In genomic region chr17:30590417-30591198, GRCm38 (mm10) we compare ENCODE assay signal across 8 mouse cellular contexts. TPM values are rescaled to one million over a fixed set of nuclear protein-coding genes. Genes with fewer than 3 reads are reported as not detected.
A peak's percentile ranks its signal among the peaks of the same experiment; 100 is the strongest.
DNase-seq lines count a peak whose midpoint lies in the region; ATAC-seq and TF ChIP-seq lines count a peak whose summit lies in the region.

No protein-coding gene starts in this region.

- no peak overlapping the region for H3K4me2 ChIP-seq in kidney, postnatal 0 days (ENCODE audit: low read length)
- H3K4me2 ChIP-seq in lung, postnatal 0 days (replicated peaks; ENCODE audit: low read depth, low read length), result no peak overlapping the region

- peaks cover 23% of the 10 kb centered on the region for H3K36me3 ChIP-seq in kidney, postnatal 0 days (ENCODE audit: insufficient read depth, low read length)
- H3K36me3 ChIP-seq in lung, postnatal 0 days (ENCODE audit: insufficient read depth, low read length), result peaks cover 17% of the 10 kb centered on the region; the same call in 1 of the 2 replicates

- peak; percentile 65 to 89 for DNase-seq in adrenal gland, adult (ENCODE audit: inconsistent age in 2 of 2, low spot score in 1 of 2)
- no peak for DNase-seq in adrenal gland, adult 8-10 months
- DNase-seq in ES-CJ7 (ENCODE audit: low read depth, low spot score), result peak; percentile 92
- DNase-seq in cerebellum, adult 9-10 months, result peak; percentile 78
- DNase-seq in gastrocnemius, postnatal 14 days, result peak; percentile 43
- peak; percentile 87 for DNase-seq in kidney, postnatal 0 days (ENCODE audit: low spot score)
- peak; percentile 80 for DNase-seq in lung, postnatal 0 days (ENCODE audit: low spot score)
- peak; percentile 90 for DNase-seq in retina, embryonic 14.5 days (ENCODE audit: low spot score)

- H3K4me1 ChIP-seq in kidney, postnatal 0 days (replicated peaks; ENCODE audit: insufficient read depth, low read length), result no peaks in the 10 kb centered on the region
- H3K4me1 ChIP-seq in lung, postnatal 0 days (ENCODE audit: insufficient read depth, low read depth, low read length), result no peaks in the 10 kb centered on the region

- peak; percentile 76 for ATAC-seq in kidney, postnatal 0 days (replicated peaks; ENCODE audit: low FRiP score, low read depth)
- ATAC-seq in lung, postnatal 0 days, result peak; percentile 61

- no peak overlapping the region for H3K27ac ChIP-seq in kidney, postnatal 0 days
- no peak overlapping the region for H3K27ac ChIP-seq in lung, postnatal 0 days (ENCODE audit: low read length)

- no peak overlapping the region for H3K9ac ChIP-seq in kidney, postnatal 0 days (ENCODE audit: low read depth, low read length)
- H3K9ac ChIP-seq in lung, postnatal 0 days (replicated peaks; ENCODE audit: low read depth), result no peak overlapping the region

- intact Hi-C loops in gastrocnemius, postnatal 14 days (cut with DNase I; ENCODE audit: low total_unique reads), result loop anchor here (5.0 kb wide), 1 partner anchor 33 kb away; no protein-coding TSS in a partner anchor

- TF ChIP-seq CTCF in kidney, postnatal 0 days (IDR thresholded peaks at IDR 0.05; ENCODE audit: low read depth), result peak; percentile 79
- peak; percentile 84 for TF ChIP-seq CTCF in lung, postnatal 0 days (IDR thresholded peaks at IDR 0.05)

- WGBS in kidney, postnatal 0 days, result 45% methylated on average over 17 of the region's 17 CpGs
- 45% methylated on average over 17 of the region's 17 CpGs for WGBS in lung, postnatal 0 days

- H3K27me3 ChIP-seq in kidney, postnatal 0 days (ENCODE audit: insufficient read depth, low read length), result no peaks in the 10 kb centered on the region
- no peaks in the 10 kb centered on the region for H3K27me3 ChIP-seq in lung, postnatal 0 days (replicated peaks; ENCODE audit: insufficient read depth, low read length)

- no peaks in the 10 kb centered on the region for H3K9me3 ChIP-seq in kidney, postnatal 0 days (replicated peaks; ENCODE audit: low read length)
- no peaks in the 10 kb centered on the region for H3K9me3 ChIP-seq in lung, postnatal 0 days (ENCODE audit: low read length)

- H3K4me3 ChIP-seq in kidney, postnatal 0 days (replicated peaks; ENCODE audit: low read depth, low read length), result no peak overlapping the region
- no peak overlapping the region for H3K4me3 ChIP-seq in lung, postnatal 0 days (ENCODE audit: low read depth, low read length)

- no peak for TF ChIP-seq EP300 in lung, postnatal 0 days (IDR thresholded peaks at IDR 0.05)

RNA-seq across cellular contexts. Expression of gene Btbd9, which starts 14.3 kb away (rescaled TPM):
- total RNA-seq in adrenal gland, adult 8-10 months (2022), result 10 to 100 TPM; 40.1 to 61.6 (median 48.3) TPM
- 10 to 100 TPM in 1 of 2 experiments, 1 to 10 TPM in 1; 9.7 to 14.8 TPM for total RNA-seq in gastrocnemius, postnatal 14 days (2021)
- polyA plus RNA-seq in kidney, postnatal 0 days (2015; fragmentation: Nextera tagmentation; extraction: Ambion mirVana), result 41.1 and 51.4 TPM in 2 replicates
- polyA plus RNA-seq in lung, postnatal 0 days (2015; fragmentation: Nextera tagmentation; extraction: Ambion mirVana), result 40.6 and 41.7 TPM in 2 replicates

RNA-seq across cellular contexts. Expression of gene Dnah8, which starts 33.5 kb away (rescaled TPM):
- under 1 TPM; 0.37 to 0.81 (median 0.68) TPM for total RNA-seq in adrenal gland, adult 8-10 months (2022)
- 1 to 10 TPM in 1 of 2 experiments, under 1 TPM in 1; 0.90 to 1.6 TPM for total RNA-seq in gastrocnemius, postnatal 14 days (2021)
- polyA plus RNA-seq in kidney, postnatal 0 days (2015; fragmentation: Nextera tagmentation; extraction: Ambion mirVana), result 0.43 TPM in 2 replicates
- 9.8 and 10.7 TPM in 2 replicates for polyA plus RNA-seq in lung, postnatal 0 days (2015; fragmentation: Nextera tagmentation; extraction: Ambion mirVana)

RNA-seq across cellular contexts. Expression of gene Glo1, which starts 36.1 kb away (rescaled TPM):
- 100 to 1,000 TPM; 148 to 169 (median 160) TPM for total RNA-seq in adrenal gland, adult 8-10 months (2022)
- 100 to 1,000 TPM; 125 to 128 TPM for total RNA-seq in gastrocnemius, postnatal 14 days (2021)
- 247 and 249 TPM in 2 replicates for polyA plus RNA-seq in kidney, postnatal 0 days (2015; fragmentation: Nextera tagmentation; extraction: Ambion mirVana)
- polyA plus RNA-seq in lung, postnatal 0 days (2015; fragmentation: Nextera tagmentation; extraction: Ambion mirVana), result 159 and 161 TPM in 2 replicates
